Mouse (Mus musculus): ENCODE results near the gene Pcare.

The Pcare gene

GRCm38 (mm10) chr17:71721019-71721418 is 31.7 kb downstream of the Pcare start:
- no peak for DNase-seq (ENCODE audit: low spot score)

- DNase-seq (ENCODE audit: low spot score), result no peak
Measured at GRCm38 (mm10) chr17:71720434-71720833, 32.3 kb downstream of the Pcare start.

- no peak for DNase-seq (ENCODE audit: low spot score)
Measured at GRCm38 (mm10) chr17:71717881-71718625, 34.6 kb downstream of the Pcare start.

GRCm38 (mm10) chr17:71715034-71715433 is 37.7 kb downstream of the Pcare start:
- DNase-seq (ENCODE audit: low spot score), result no peak

- no peak for DNase-seq (ENCODE audit: low spot score)
Measured at GRCm38 (mm10) chr17:71712279-71712678, 40.4 kb downstream of the Pcare start.

- no peak for DNase-seq (ENCODE audit: low spot score)
Measured at GRCm38 (mm10) chr17:71707715-71708114, 45.0 kb downstream of the Pcare start.

GRCm38 (mm10) chr17:71705550-71706480 is 46.9 kb downstream of the Pcare start:
- DNase-seq (ENCODE audit: low spot score), result no peak

- DNase-seq (ENCODE audit: low spot score), result no peak
Measured at GRCm38 (mm10) chr17:71705113-71705512, 47.6 kb downstream of the Pcare start.

- no peak for DNase-seq (ENCODE audit: low spot score)
Measured at GRCm38 (mm10) chr17:71698619-71698956, 54.1 kb downstream of the Pcare start.

GRCm38 (mm10) chr17:71697896-71698618 is 54.6 kb downstream of the Pcare start:
- no peak for DNase-seq (ENCODE audit: low spot score)

GRCm38 (mm10) chr17:71696396-71696795 is 56.3 kb downstream of the Pcare start:
- DNase-seq (ENCODE audit: low spot score), result no peak

GRCm38 (mm10) chr17:71695716-71696315 is 56.9 kb downstream of the Pcare start:
- no peak for DNase-seq (ENCODE audit: low spot score)

- DNase-seq (ENCODE audit: low spot score), result no peak
Measured at GRCm38 (mm10) chr17:71695151-71695550, 57.5 kb downstream of the Pcare start.

GRCm38 (mm10) chr17:71693780-71694179 is 58.9 kb downstream of the Pcare start:
- peak; percentile 52 for DNase-seq (ENCODE audit: low spot score)
